Mouse (Mus musculus) kidney, postnatal 14 days (tissue): ENCODE measurements at regions not wholly inside any gene's neighbourhood (a gene's known extent, or its start where the extent isn't known, plus 50 kb on each side); places are given as distances from the start of the nearest gene placed in this dataset.

Source experiments
- DNase-seq: peaks from one replicate; pipeline ENCODE4 v3.0.0; 2022; ENCODE audit warnings: mixed read lengths

DNA sequence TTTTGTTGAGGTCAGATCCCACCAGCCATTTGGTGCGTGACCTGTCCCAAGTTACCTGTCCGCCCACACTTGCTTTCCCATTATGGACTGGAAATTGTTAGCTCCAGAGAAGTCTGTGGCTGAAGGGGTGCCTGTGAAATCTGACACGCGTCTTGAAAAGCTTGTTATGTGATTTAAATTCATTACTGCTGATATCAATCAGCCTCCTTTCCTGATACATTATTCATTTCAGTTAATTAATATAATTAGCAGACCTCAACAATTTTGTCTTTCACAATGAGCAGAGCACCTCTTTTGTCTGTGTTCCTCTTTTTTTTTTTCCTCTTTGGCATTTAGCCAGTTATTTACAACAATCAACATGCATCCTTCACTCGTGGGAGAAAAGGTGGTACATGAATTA, 58.6 kb upstream of the Grip1 start:
- DNase-seq: no peak

DNA sequence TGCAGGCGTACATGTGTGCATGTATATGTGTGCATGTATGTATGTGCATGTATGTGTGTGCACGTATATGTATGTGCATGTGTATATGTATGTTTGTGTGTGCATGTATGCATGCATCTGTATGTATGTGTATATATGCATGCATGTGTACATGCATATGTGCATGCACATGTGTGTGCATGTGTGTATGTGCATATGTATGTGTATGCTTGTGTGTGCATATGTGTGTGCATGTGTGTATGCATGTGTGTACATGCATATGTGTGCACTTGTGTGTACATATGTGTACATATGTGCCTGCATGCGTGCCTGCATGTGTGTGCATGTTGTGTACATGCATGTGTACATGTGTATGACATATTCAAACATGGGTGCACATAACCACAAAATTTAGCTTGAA, 65.7 kb upstream of the Grip1 start:
- DNase-seq: no peak

DNA sequence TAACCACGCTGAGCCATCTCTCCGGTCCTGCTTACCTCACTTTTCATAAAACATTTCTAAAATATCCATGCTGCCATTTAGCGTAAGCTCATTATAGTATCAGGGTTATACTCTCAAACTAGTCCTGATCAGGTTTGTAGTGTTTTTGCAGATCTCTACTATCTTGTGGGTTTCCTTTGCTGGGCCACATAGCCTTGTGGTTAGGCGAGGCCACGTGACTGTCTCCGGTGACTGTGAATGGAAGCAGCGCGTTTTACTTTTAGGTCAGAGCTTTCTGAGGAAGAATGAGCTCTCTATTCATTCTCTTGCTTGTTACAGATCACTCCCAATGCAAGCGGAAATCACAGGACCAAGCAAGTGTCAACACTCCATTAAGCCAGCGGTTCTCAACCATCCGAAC, 71.4 kb upstream of the Grip1 start:
- no peak for DNase-seq

DNA sequence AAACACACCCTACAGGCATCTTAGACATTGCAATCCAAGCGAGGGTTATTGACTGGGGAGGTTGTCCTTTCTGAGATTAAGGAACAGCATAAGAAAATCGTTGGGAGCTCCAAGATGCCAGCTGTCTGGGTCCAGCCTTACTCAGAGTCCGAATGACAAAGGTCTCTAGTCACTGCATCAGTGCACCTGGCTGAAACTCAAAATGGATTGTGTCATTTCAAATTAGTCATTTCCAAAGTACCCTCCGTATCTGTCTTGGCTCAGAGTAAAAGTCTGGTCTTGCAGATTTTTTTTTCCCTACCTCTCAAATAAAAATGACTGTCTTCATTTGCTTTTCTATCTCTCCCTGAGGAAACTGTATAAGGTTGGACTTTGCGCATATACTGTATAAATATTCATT, 85.1 kb upstream of the Grip1 start:
- no peak for DNase-seq

GRCm38 (mm10) chr10:119363616-119364015, 90.0 kb upstream of the Grip1 start:
- peak; percentile 49 for DNase-seq

- DNase-seq: no peak
Observed at GRCm38 (mm10) chr10:119358730-119359292, 94.8 kb upstream of the Grip1 start.

DNA sequence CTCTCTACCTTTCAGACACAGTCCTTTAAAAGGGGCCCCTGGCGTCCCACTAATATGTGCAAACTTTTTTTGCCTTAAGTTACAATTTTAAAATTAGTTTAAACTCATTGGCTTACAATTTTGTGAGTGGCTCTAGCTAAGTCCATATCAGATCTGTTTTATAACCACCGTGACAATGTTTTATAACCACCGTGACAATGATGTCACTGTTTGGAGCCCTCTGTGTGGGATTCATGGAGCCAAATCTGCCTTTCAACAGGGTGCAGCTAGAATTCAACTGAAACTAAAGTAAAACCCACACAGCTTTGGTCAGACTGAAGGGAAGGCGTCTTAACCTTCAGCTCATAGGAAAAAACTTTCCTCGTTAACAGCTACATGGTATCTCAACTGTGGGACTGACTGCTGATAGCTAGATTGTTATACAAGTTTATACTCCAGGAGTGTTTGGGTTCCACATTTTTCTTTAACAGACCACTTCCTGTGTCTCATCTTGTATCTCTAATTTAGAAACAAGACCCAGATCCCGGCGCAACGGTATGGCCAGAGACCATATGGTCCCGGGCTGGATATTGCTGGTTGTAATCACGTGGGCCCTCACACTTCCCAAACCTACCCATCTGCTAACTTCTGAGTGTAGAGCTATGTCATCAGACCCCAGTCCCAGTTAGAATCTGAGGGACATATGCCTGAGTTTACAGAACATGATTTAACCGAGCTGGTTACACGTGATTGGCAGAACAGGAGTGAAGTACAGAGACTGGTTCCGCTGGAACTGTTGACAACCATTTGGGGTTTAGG, 102.7 kb upstream of the Cand1 start:
- DNase-seq: no peak

DNA sequence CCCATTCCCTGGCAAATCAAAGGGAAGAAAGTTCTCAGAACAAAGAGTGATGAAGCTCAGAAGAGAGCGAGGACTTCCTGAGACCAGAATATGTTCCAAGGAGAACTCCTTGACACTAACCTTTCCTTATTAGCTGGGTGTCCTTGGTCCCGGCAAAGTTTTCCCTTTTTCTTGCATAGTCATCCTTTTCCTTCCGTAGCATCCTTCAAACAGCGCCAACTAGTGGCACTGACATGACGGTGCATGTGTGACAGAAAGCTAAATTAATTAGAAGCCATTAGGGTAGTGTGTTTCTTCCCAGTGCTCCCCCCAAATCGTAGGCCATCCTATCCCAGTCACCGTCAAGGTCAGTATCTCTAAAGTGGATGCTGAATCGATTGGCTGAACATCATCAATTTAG, 100.5 kb upstream of the Cand1 start:
- DNase-seq: no peak

DNA sequence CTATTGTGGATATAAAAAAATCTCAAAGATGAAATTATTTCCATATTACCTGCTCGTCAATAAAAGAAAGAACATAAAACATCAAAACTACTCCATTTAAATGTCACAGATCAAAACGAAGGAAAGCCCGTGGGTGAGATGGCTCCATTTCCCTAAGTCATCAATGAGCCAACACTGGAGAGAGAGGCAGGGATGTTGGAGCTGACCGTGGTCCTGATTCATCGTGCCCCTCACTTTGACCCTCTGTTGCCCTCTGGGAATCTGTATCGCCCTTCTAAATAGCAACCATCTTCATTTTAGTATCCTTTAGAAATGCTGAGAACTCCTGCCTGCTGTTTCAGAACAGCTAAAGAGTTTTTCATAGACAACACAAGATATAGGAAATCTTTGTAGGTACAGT, 87.1 kb upstream of the Cand1 start:
- DNase-seq: no peak

- no peak for DNase-seq
Observed at GRCm38 (mm10) chr10:119319953-119320352, 80.1 kb upstream of the Cand1 start.

- no peak for DNase-seq
Observed at GRCm38 (mm10) chr10:119318416-119318815, 78.6 kb upstream of the Cand1 start.

- no peak for DNase-seq
Observed at GRCm38 (mm10) chr10:119311578-119311977, 71.7 kb upstream of the Cand1 start.

- DNase-seq: peak; percentile 21
Observed at GRCm38 (mm10) chr10:119295740-119296139, 55.9 kb upstream of the Cand1 start.

DNA sequence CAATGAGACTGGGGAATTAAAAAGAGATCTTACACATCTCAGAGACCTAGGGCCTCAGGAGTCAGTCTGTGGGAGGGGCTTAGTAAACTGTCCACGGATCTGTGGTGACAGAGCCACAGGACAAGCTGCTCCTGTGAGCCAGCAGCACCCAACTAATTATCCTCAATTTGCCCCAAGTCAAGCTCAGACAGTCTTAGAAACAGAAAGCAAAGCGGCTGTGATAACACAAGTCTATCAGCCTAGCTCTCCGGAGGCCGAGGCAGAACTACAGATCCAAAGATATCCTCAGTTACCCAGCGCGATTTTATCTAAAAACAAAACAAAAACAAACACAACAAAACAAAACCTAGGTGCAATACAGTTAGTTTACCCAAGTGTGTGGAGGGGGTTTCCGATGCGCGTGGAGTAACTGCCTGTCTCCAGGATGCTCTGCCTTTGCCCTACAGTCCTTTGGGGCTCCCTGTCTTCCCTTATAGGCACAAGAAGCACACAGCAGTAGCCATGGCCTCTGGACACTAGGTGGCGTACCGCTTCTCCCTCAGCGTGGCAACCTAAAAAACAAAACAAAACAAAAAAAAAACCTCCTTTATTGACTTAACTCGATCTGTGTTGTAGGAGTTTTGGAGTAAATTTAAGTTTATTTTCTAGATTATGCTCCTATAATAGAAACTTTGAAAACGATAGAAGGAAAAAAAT, 54.7 kb upstream of the Cand1 start:
- peak; percentile 39 for DNase-seq

- no peak for DNase-seq
Observed at GRCm38 (mm10) chr10:119293372-119293771, 53.5 kb upstream of the Cand1 start.
